Mouse (Mus musculus) splenic B cell, adult 2 months (primary cell): ENCODE measurements around the gene Sorcs1.

Source experiments
- DNase-seq: peaks from one replicate; pipeline ENCODE4 v3.0.0-alpha.2; 2011; ENCODE audit warnings: low read depth, low spot score
- H3K27me3 ChIP-seq: 2 replicates; pipeline ENCODE4 v1.6.1; 2012; ENCODE audit warnings: mild to moderate bottlenecking, low read length, moderate library complexity, mixed read lengths; ENCODE audit not compliant: control insufficient read depth, poor library complexity, insufficient read depth, severe bottlenecking
- H3K36me3 ChIP-seq: 2 replicates; pipeline ENCODE4 v1.6.1; 2012; ENCODE audit warnings: mild to moderate bottlenecking, low read length, moderate library complexity, mixed read lengths; ENCODE audit not compliant: control insufficient read depth, poor library complexity, insufficient read depth, severe bottlenecking

The Sorcs1 gene

DNA sequence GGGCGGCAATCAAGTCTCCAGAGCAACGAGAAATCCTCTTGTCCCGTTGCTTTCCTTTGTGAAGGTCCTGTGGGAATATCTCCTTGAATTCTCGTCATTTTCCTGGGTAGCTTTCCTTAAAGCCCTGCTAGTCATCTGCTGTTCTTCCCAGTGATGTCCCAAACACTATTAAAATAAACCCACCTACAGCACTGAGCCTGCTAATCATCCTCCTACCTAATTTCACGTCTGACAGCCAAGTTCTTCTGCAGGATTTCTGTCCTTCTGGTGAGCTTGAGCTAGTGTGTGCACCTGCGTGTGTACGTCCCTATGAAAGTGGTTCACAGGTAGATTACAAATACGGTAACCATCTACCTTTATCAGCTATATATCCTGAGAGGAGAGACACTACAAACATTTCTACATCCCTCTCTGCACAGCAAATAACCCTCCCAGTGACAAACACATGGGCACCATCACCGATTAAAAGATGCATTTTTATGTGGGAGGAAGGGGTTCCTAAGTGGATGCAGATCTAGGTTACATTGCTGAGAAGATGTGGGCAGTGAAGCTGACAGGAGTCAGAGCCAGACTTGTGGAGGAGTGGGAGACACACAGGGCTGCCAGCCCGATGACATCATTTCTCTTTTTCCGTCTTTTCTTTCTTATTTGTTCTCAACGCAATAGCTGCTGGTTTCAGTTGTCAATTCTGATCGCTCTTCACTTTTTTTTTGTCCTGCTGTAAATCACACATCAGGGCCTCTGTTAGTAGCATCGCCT is 259.3 kb downstream of the Sorcs1 start:
- no peak for DNase-seq
- Histone ChIP-seq H3K36me3 (no peaks in the 10 kb centered on the region), H3K27me3 (no peaks in the 10 kb centered on the region)

GRCm38 (mm10) chr19:50410561-50410960 is 267.9 kb downstream of the Sorcs1 start:
- H3K36me3 ChIP-seq: no peaks in the 10 kb centered on the region
- H3K27me3 ChIP-seq: no peaks in the 10 kb centered on the region
- no peak for DNase-seq

- H3K36me3 ChIP-seq: no peaks in the 10 kb centered on the region
- no peak for DNase-seq
- H3K27me3 ChIP-seq: no peaks in the 10 kb centered on the region
Observed at GRCm38 (mm10) chr19:50398341-50398740, 280.1 kb downstream of the Sorcs1 start.

GRCm38 (mm10) chr19:50395731-50396130 is 282.7 kb downstream of the Sorcs1 start:
- Histone ChIP-seq H3K36me3 (no peaks in the 10 kb centered on the region), H3K27me3 (no peaks in the 10 kb centered on the region)
- no peak for DNase-seq

DNA sequence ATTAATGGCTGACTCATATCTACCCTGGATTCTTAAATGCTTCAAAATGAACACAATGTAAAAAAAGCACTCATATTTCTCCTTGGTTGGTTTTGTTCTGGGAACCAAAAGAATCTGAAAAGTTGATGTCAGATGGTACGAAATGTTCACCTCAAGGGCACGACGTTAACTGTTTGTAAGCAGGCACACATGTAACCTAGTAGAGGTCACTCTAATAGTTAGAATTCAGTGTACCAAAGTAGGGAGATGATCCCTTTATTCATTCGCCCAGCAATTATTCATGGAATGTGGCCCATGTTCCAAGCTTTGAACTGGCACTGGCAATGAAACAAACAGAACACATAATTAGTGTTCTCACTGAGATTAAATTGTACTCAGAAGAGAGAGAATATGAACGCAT is 284.3 kb downstream of the Sorcs1 start:
- Histone ChIP-seq H3K27me3 (no peaks in the 10 kb centered on the region), H3K36me3 (no peaks in the 10 kb centered on the region)
- DNase-seq: no peak

DNA sequence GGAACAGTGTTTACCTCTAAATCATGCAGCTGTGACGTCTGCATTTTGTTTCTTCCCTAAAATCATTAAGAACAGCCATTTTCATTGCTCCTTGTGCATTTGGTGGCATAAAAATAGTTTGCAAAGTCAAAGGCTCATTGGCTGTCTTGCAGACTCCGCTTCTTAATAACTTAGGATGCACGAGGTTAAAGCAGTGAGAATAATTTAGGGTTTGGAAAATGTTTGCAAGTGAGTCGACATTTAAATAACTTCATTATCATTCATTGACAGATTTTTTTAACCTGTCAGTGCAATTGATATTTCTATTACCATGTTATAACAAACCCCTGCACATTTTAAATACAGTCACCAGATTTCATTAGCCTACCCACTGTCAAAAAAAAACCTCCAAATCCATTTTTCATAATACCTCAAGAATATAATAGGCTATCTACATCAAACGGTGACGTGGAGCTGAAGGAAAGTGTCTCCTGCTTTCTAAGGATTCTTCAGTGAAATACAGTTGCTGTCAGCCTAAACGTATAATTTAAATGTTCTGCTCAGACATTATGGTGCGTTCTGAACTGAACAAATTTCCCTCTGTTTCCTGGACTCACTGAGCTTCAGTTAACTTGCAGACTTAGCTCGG is 288.4 kb downstream of the Sorcs1 start:
- H3K36me3 ChIP-seq: no peaks in the 10 kb centered on the region
- H3K27me3 ChIP-seq: no peaks in the 10 kb centered on the region
- no peak for DNase-seq

GRCm38 (mm10) chr19:50378901-50379300 is 299.5 kb downstream of the Sorcs1 start:
- no peak for DNase-seq
- Histone ChIP-seq H3K27me3 (no peaks in the 10 kb centered on the region; the same call in 1 of the 2 replicates), H3K36me3 (no peaks in the 10 kb centered on the region)

DNA sequence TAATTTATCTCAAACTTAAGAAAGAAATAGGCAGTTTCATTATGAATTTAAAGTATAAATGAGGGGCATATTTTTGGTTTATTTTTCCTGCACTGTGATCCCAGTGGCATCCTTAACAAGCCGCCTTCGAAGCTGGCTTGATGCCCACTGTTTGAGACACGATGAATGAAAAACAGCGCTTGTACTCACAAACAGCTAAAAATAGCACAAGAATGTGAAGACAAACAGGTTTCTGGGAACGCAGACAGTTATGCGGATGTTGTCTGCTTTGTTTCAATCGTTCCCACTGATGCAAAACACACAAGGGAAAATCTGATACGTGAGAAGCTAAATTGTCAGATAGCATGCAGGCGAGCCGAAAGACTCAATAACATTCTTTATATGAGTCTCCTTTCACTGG is 303.7 kb downstream of the Sorcs1 start:
- H3K27me3 ChIP-seq: no peaks in the 10 kb centered on the region; the same call in 1 of the 2 replicates
- no peak for DNase-seq

GRCm38 (mm10) chr19:50366446-50366845 is 312.0 kb downstream of the Sorcs1 start:
- H3K27me3 ChIP-seq: no peaks in the 10 kb centered on the region
- no peaks in the 10 kb centered on the region for H3K36me3 ChIP-seq
- DNase-seq: no peak

More for the DNA sequence above, 303.7 kb downstream of the Sorcs1 start:
- no peaks in the 10 kb centered on the region for H3K36me3 ChIP-seq

DNA sequence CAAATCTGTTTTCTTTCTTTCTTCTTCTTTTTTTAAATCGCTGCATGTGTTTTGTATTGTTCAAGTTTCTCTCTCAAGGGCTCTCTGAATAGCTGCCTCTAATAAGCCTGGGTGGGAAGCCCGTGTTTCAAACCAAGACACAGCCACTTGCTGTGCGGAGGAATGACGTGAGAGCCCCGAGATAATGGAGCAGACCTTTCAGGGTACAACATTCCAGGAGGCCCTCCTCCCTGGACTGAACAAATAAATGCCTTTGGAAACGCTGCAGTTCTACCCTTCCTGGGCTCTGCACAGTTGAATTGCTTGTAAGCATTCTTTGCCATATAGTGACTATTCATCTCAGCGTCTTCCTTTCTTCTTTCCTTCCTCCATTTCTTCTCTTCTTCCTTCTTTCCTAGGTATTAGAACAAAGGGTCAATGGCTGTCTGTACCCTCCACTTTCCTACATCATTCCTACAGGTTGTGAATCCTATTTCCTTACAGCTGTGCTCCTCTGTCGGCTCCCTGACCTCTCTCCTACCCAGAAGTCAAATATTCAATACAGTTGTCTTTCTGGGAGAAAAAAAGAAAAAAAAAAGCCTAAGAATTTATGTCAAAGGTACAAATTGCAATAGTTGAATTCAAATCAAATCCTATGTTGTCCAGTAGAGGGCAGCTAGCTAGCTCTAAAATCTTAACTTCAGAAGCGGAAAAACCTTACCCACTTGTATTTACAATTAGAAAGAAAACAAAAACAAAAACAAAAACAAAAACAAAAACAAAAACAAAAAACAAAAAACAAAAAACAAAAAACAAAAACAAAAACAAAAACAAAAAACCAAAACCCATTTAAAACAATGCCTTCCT is 315.6 kb downstream of the Sorcs1 start:
- H3K36me3 ChIP-seq: no peaks in the 10 kb centered on the region
- H3K27me3 ChIP-seq: no peaks in the 10 kb centered on the region
- no peak for DNase-seq

DNA sequence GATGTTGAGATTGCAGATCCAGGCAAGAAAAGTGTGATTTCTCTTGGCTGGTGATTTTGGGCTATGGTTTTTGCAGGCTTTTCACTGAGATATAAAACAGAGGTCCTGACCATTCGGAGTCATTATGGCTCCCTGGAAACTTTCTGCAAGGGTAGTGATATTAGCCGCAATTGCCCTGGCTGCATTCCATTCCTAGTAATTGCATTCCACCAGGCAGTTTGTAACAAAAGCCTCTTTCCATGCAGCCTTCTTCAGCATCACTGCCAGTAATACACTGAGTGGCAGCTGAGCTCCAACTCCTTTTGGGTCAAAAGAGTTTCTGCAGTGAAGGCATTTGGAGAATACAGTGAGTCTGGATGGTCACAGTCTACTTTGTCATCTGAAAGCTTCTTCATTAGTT is 319.9 kb downstream of the Sorcs1 start:
- no peak for DNase-seq
- Histone ChIP-seq H3K36me3 (no peaks in the 10 kb centered on the region), H3K27me3 (no peaks in the 10 kb centered on the region)

DNA sequence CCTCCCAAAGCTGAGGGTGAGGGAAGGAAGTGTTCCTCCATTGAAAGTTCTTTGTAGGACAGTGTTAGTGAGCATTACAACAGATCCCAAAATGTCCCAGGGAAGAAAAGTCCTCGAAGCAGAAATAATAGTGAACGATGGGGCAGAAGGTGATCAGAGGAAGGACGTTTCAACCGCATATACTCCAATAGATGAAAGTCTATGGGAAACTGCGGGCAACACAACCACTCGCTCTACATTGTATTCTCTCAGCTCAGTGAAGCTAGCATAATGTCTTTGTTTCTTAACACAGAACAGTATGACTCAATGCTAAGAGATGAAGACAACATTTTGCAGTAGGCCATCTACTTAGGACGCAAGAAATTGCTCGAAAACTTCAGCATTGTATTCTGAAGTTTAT is 339.2 kb downstream of the Sorcs1 start:
- Histone ChIP-seq H3K27me3 (no peaks in the 10 kb centered on the region), H3K36me3 (no peaks in the 10 kb centered on the region)
- no peak for DNase-seq

DNA sequence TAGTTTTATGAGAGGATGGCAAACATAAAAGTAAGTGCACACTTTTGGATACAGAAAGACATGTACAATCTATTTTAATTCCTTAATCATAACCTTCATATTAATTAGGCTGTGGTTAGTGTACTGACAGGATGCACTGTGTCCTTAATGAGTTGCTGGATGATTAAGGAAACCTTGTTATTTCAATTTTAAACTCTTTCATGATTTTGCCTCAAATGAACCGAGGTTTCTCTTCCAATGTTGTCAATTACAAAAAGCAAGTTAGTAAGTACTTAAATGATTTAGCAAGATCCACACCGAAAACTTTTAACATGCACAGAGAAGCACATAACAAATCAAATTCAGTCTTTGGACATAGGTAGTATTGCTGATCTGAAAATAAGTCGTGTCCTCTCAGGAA is 341.7 kb downstream of the Sorcs1 start:
- no peaks in the 10 kb centered on the region for H3K36me3 ChIP-seq
- H3K27me3 ChIP-seq: no peaks in the 10 kb centered on the region
- DNase-seq: no peak

DNA sequence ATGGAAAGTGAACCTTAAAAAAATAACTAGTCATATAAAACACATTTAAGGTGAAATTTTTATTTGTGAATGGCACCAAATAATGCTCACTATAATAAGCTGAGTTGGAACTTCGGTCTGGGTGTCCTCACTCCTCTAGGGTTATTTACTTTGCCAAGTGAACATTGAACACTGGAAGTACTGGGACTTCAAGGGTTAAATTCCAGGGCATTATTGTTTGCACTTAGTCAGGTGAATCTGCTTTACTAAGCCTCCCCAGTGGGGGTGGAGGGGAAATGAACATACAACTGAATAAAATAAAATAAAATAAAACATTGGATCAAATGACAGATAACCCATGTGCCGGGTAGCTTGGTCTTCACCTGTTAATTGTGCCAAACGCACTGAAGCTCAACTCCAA is 347.3 kb downstream of the Sorcs1 start:
- DNase-seq: no peak
- no peaks in the 10 kb centered on the region for H3K27me3 ChIP-seq
- H3K36me3 ChIP-seq: no peaks in the 10 kb centered on the region

DNA sequence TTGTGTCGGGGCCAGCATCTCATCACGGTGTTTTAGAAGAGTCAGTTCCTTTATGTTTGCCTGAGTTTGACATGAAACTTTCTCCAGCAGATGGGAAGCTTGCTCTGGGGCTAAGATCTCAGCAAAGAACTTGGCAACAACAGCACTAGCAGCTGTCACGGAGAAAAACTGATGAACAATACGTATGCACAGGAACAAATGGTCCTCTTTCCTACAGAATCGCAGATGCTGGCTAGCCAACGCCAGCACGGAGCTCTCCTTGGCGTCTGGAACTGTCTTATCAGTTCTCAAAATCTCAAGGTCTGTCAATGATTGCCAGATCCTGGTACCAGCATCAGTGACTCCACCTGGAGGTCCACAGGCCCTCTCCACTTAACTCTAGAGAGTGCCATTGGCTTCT is 350.6 kb downstream of the Sorcs1 start:
- H3K36me3 ChIP-seq: no peaks in the 10 kb centered on the region
- no peak for DNase-seq
- no peaks in the 10 kb centered on the region for H3K27me3 ChIP-seq
